Mouse (Mus musculus): ENCODE measurements around the gene Gpr152. TPM values are rescaled to one million over a fixed set of nuclear protein-coding genes. Genes with fewer than 3 reads are reported as not detected.
A peak's percentile ranks its signal among the peaks of the same experiment; 100 is the strongest.
"Not testable (repeated sequence)": the region's sequence is repeated elsewhere in the genome, so short reads cannot be mapped to it uniquely, and the experiment has no call there.

The Gpr152 gene
- polyA plus RNA-seq, 1 experiment from 2014 or later: not detected

GRCm38 (mm10) chr19:4117006-4117405 is 22.6 kb upstream of the Gpr152 start:
- H3K9ac ChIP-seq (replicated peaks; ENCODE audit: low read length): no peak overlapping the region
- H3K27ac ChIP-seq (ENCODE audit: low read length): 0 out of 2 replicates have a peak overlapping the region, but pooled peaks have one; percentile 4
- peaks cover 29% of the 10 kb centered on the region for H3K36me3 ChIP-seq (ENCODE audit: insufficient read depth, low read length)
- no peak for ATAC-seq (ENCODE audit: low FRiP score, low TSS enrichment)
- no peak overlapping the region for H3K4me3 ChIP-seq (ENCODE audit: low read length)
- no peaks in the 10 kb centered on the region for H3K27me3 ChIP-seq (ENCODE audit: insufficient read depth, low read length)
- no peaks in the 10 kb centered on the region for H3K9me3 ChIP-seq (ENCODE audit: low read length)
- WGBS: 71% methylated on average over 7 of the region's 7 CpGs
- peaks cover 34% of the 10 kb centered on the region for H3K4me1 ChIP-seq (ENCODE audit: insufficient read depth, low read length)
- H3K4me2 ChIP-seq (replicated peaks; ENCODE audit: low read depth, low read length): no peak overlapping the region

- WGBS: 86% methylated on average over 2 of the region's 2 CpGs
- no peak overlapping the region for H3K9ac ChIP-seq (replicated peaks; ENCODE audit: low read length)
- H3K27me3 ChIP-seq (ENCODE audit: insufficient read depth, low read length): no peaks in the 10 kb centered on the region
- peaks cover 25% of the 10 kb centered on the region for H3K36me3 ChIP-seq (ENCODE audit: insufficient read depth, low read length)
- H3K4me3 ChIP-seq (ENCODE audit: low read length): no peak overlapping the region
- H3K27ac ChIP-seq (ENCODE audit: low read length): no peak overlapping the region
- no peak for ATAC-seq (ENCODE audit: low FRiP score, low TSS enrichment)
- H3K9me3 ChIP-seq (ENCODE audit: low read length): no peaks in the 10 kb centered on the region
- H3K4me1 ChIP-seq (ENCODE audit: insufficient read depth, low read length): peaks cover 25% of the 10 kb centered on the region
- no peak overlapping the region for H3K4me2 ChIP-seq (replicated peaks; ENCODE audit: low read depth, low read length)
Observed at GRCm38 (mm10) chr19:4118350-4118749, 21.2 kb upstream of the Gpr152 start.

- H3K36me3 ChIP-seq (ENCODE audit: insufficient read depth, low read length): peaks cover 19% of the 10 kb centered on the region
- ATAC-seq (ENCODE audit: low FRiP score, low TSS enrichment): no peak
- peaks cover 16% of the 10 kb centered on the region for H3K4me1 ChIP-seq (ENCODE audit: insufficient read depth, low read length)
- peak overlapping the region; percentile 61 for H3K4me2 ChIP-seq (replicated peaks; ENCODE audit: low read depth, low read length)
- no peaks in the 10 kb centered on the region for H3K27me3 ChIP-seq (ENCODE audit: insufficient read depth, low read length)
- peak overlapping the region; percentile 45; the same call in 1 of the 2 replicates for H3K9ac ChIP-seq (replicated peaks; ENCODE audit: low read length)
- no peak overlapping the region for H3K27ac ChIP-seq (ENCODE audit: low read length)
- 88% methylated on average over 6 of the region's 6 CpGs for WGBS
- no peaks in the 10 kb centered on the region for H3K9me3 ChIP-seq (ENCODE audit: low read length)
- H3K4me3 ChIP-seq (ENCODE audit: low read length): no peak overlapping the region
Observed at GRCm38 (mm10) chr19:4119716-4120487, 19.7 kb upstream of the Gpr152 start.

GRCm38 (mm10) chr19:4120496-4120895 is 19.1 kb upstream of the Gpr152 start:
- Histone ChIP-seq H3K4me1 (ENCODE audit: insufficient read depth, low read length) (peaks cover 20% of the 10 kb centered on the region), H3K27ac (ENCODE audit: low read length) (no peak overlapping the region), H3K4me2 (replicated peaks; ENCODE audit: low read depth, low read length) (peak overlapping the region; percentile 61), H3K36me3 (ENCODE audit: insufficient read depth, low read length) (peaks cover 13% of the 10 kb centered on the region; the same call in 1 of the 2 replicates), H3K9ac (replicated peaks; ENCODE audit: low read length) (peak overlapping the region; percentile 45), H3K4me3 (ENCODE audit: low read length) (peak overlapping the region; percentile 56), H3K9me3 (ENCODE audit: low read length) (no peaks in the 10 kb centered on the region), H3K27me3 (ENCODE audit: insufficient read depth, low read length) (no peaks in the 10 kb centered on the region)
- WGBS: 94% methylated on average over 2 of the region's 2 CpGs
- no peak for ATAC-seq (ENCODE audit: low FRiP score, low TSS enrichment)

GRCm38 (mm10) chr19:4121097-4121805 is 18.3 kb upstream of the Gpr152 start:
- H3K4me1 ChIP-seq (ENCODE audit: insufficient read depth, low read length): peaks cover 20% of the 10 kb centered on the region
- H3K4me3 ChIP-seq (ENCODE audit: low read length): peak overlapping the region; percentile 56
- 2% methylated on average over 38 of the region's 38 CpGs for WGBS
- no peaks in the 10 kb centered on the region for H3K9me3 ChIP-seq (ENCODE audit: low read length)
- peaks cover 7% of the 10 kb centered on the region; the same call in 1 of the 2 replicates for H3K36me3 ChIP-seq (ENCODE audit: insufficient read depth, low read length)
- no peaks in the 10 kb centered on the region for H3K27me3 ChIP-seq (ENCODE audit: insufficient read depth, low read length)
- H3K4me2 ChIP-seq (replicated peaks; ENCODE audit: low read depth, low read length): peak overlapping the region; percentile 61
- H3K27ac ChIP-seq (ENCODE audit: low read length): peak overlapping the region; percentile 80
- peak overlapping the region; percentile 66 for H3K9ac ChIP-seq (replicated peaks; ENCODE audit: low read length)
- peak; percentile 64 for ATAC-seq (ENCODE audit: low FRiP score, low TSS enrichment)

GRCm38 (mm10) chr19:4121896-4122295 is 17.7 kb upstream of the Gpr152 start:
- Histone ChIP-seq H3K9ac (replicated peaks; ENCODE audit: low read length) (0 out of 2 replicates have a peak overlapping the region, but pooled peaks have one; percentile 18), H3K4me1 (ENCODE audit: insufficient read depth, low read length) (peaks cover 26% of the 10 kb centered on the region), H3K4me2 (replicated peaks; ENCODE audit: low read depth, low read length) (0 out of 2 replicates have a peak overlapping the region, but pooled peaks have one; percentile 22)
- WGBS: 58% methylated on average over 6 of the region's 6 CpGs
- not testable (repeated sequence) for H3K36me3 ChIP-seq (ENCODE audit: insufficient read depth, low read length); H3K9me3 ChIP-seq (ENCODE audit: low read length); H3K27ac ChIP-seq (ENCODE audit: low read length); H3K27me3 ChIP-seq (ENCODE audit: insufficient read depth, low read length); ATAC-seq (ENCODE audit: low FRiP score, low TSS enrichment); H3K4me3 ChIP-seq (ENCODE audit: low read length)

- WGBS: 85% methylated on average over 7 of the region's 7 CpGs
- no peak for ATAC-seq (ENCODE audit: low FRiP score, low TSS enrichment)
- H3K9me3 ChIP-seq (ENCODE audit: low read length): no peaks in the 10 kb centered on the region
- no peak overlapping the region for H3K27ac ChIP-seq (ENCODE audit: low read length)
- H3K4me3 ChIP-seq (ENCODE audit: low read length): no peak overlapping the region
- H3K36me3 ChIP-seq (ENCODE audit: insufficient read depth, low read length): peaks cover 4% of the 10 kb centered on the region; the same call in 1 of the 2 replicates
- H3K27me3 ChIP-seq (ENCODE audit: insufficient read depth, low read length): no peaks in the 10 kb centered on the region
- H3K9ac ChIP-seq (replicated peaks; ENCODE audit: low read length): no peak overlapping the region
- peaks cover 32% of the 10 kb centered on the region for H3K4me1 ChIP-seq (ENCODE audit: insufficient read depth, low read length)
- H3K4me2 ChIP-seq (replicated peaks; ENCODE audit: low read depth, low read length): no peak overlapping the region
Observed at GRCm38 (mm10) chr19:4122411-4123370, 16.9 kb upstream of the Gpr152 start.

GRCm38 (mm10) chr19:4124432-4124831 is 15.2 kb upstream of the Gpr152 start:
- no peak for ATAC-seq (ENCODE audit: low FRiP score, low TSS enrichment)
- Histone ChIP-seq H3K36me3 (ENCODE audit: insufficient read depth, low read length) (peaks cover 14% of the 10 kb centered on the region), H3K4me3 (ENCODE audit: low read length) (no peak overlapping the region), H3K27me3 (ENCODE audit: insufficient read depth, low read length) (no peaks in the 10 kb centered on the region), H3K27ac (ENCODE audit: low read length) (no peak overlapping the region), H3K9ac (replicated peaks; ENCODE audit: low read length) (no peak overlapping the region), H3K9me3 (ENCODE audit: low read length) (no peaks in the 10 kb centered on the region), H3K4me1 (ENCODE audit: insufficient read depth, low read length) (peaks cover 32% of the 10 kb centered on the region), H3K4me2 (replicated peaks; ENCODE audit: low read depth, low read length) (no peak overlapping the region)
- 68% methylated on average over 4 of the region's 4 CpGs for WGBS

- WGBS: 12% methylated on average over 2 of the region's 4 CpGs
- H3K9me3 ChIP-seq (ENCODE audit: low read length): not testable (repeated sequence)
Observed at GRCm38 (mm10) chr19:4125268-4125667, 14.3 kb upstream of the Gpr152 start.

More at GRCm38 (mm10) chr19:4125268-4125667, 14.3 kb upstream of the Gpr152 start:
- Histone ChIP-seq H3K27ac (ENCODE audit: low read length) (0 out of 2 replicates have a peak overlapping the region, but pooled peaks have one; percentile 52), H3K36me3 (ENCODE audit: insufficient read depth, low read length) (peaks cover 15% of the 10 kb centered on the region), H3K9ac (replicated peaks; ENCODE audit: low read length) (peak overlapping the region; percentile 52; the same call in 1 of the 2 replicates), H3K4me1 (ENCODE audit: insufficient read depth, low read length) (peaks cover 28% of the 10 kb centered on the region), H3K4me3 (ENCODE audit: low read length) (peak overlapping the region; percentile 70), H3K4me2 (replicated peaks; ENCODE audit: low read depth, low read length) (peak overlapping the region; percentile 62)
- ATAC-seq (ENCODE audit: low FRiP score, low TSS enrichment): peak; percentile 33
- H3K27me3 ChIP-seq (ENCODE audit: insufficient read depth, low read length): not testable (repeated sequence)
